Mouse (Mus musculus) G1E (cell line): ENCODE measurements around the gene Trim3. TPM values are rescaled to one million over a fixed set of nuclear protein-coding genes. Genes with fewer than 3 reads are reported as not detected.

Experiments used
- ATAC-seq: 2 replicates; pipeline ENCODE4 v1.8.0; 2016; ENCODE audit warnings: mild to moderate bottlenecking; ENCODE audit not compliant: insufficient number of reproducible peaks, poor library complexity, low FRiP score, severe bottlenecking; ENCODE audit errors: extremely low read depth
- DNase-seq: peaks from one replicate; pipeline ENCODE4 v3.0.0; 2012; ENCODE audit warnings: low spot score
- H3K27me3 ChIP-seq: 2 replicates; pipeline ENCODE4 v1.6.1; 2012; ENCODE audit warnings: mild to moderate bottlenecking, low read length, inconsistent platforms; ENCODE audit not compliant: insufficient read depth
- H3K36me3 ChIP-seq: replicated peaks from 2 replicates; pipeline ENCODE3; 2012; ENCODE audit warnings: mild to moderate bottlenecking, inconsistent platforms
- H3K4me1 ChIP-seq: 2 replicates; pipeline ENCODE4 v1.6.1; 2012; ENCODE audit warnings: low read depth, low read length, inconsistent platforms, mixed read lengths; ENCODE audit not compliant: insufficient read depth
- H3K4me3 ChIP-seq: 2 replicates; pipeline ENCODE4 v1.5.1; 2012; ENCODE audit warnings: low read depth, mild to moderate bottlenecking, inconsistent platforms, low read length, moderate library complexity, mixed read lengths
- H3K9me3 ChIP-seq: replicated peaks from 2 replicates; pipeline ENCODE4 v1.6.1; 2012; ENCODE audit warnings: inconsistent platforms
- CTCF ChIP-seq: IDR thresholded peaks from 2 replicates; pipeline ENCODE4 v1.5.1; 2012; ENCODE audit warnings: low read depth, low read length, inconsistent platforms, mixed read lengths
- GATA1 ChIP-seq: IDR thresholded peaks from 2 replicates; pipeline ENCODE4 v1.6.1; 2012; ENCODE audit warnings: borderline replicate concordance, low read length, inconsistent platforms, mixed read lengths
- GATA2 ChIP-seq: IDR thresholded peaks from 2 replicates; pipeline ENCODE4 v1.6.1; 2012; ENCODE audit warnings: low read depth, low read length, inconsistent platforms, borderline replicate concordance
- POLR2AphosphoS5 ChIP-seq: IDR thresholded peaks from 2 replicates; pipeline ENCODE4 v1.6.1; 2012; ENCODE audit warnings: low read depth, low read length, inconsistent platforms; ENCODE audit not compliant: insufficient replicate concordance
- TAL1 ChIP-seq: conservative IDR thresholded peaks from 2 replicates; pipeline ENCODE4 v1.6.1; 2012; ENCODE audit warnings: low read depth, low read length, inconsistent platforms, mixed read lengths
- polyA plus RNA-seq: library from polyadenylated mRNA; stranded (reverse); fragments of >175 nt; gene quantifications from 2 replicates; pipeline ENCODE4 v1.2.3, GENCODE M21; 2012
- total RNA-seq, 2 experiments: library from RNA; stranded (forward) in 1 of 2; stranded (reverse) in 1 of 2; fragments of 200-1000 nt in 1 of 2; fragments of >200 nt in 1 of 2; fragmentation: Nextera tagmentation in 1 of 2; gene quantifications; 2 replicates each; pipeline ENCODE4 v1.2.3; 2014 to 2017

The Trim3 gene
- total and polyA plus RNA-seq, 3 experiments, result 4.6 to 16.7 (median 9.3) TPM

DNA sequence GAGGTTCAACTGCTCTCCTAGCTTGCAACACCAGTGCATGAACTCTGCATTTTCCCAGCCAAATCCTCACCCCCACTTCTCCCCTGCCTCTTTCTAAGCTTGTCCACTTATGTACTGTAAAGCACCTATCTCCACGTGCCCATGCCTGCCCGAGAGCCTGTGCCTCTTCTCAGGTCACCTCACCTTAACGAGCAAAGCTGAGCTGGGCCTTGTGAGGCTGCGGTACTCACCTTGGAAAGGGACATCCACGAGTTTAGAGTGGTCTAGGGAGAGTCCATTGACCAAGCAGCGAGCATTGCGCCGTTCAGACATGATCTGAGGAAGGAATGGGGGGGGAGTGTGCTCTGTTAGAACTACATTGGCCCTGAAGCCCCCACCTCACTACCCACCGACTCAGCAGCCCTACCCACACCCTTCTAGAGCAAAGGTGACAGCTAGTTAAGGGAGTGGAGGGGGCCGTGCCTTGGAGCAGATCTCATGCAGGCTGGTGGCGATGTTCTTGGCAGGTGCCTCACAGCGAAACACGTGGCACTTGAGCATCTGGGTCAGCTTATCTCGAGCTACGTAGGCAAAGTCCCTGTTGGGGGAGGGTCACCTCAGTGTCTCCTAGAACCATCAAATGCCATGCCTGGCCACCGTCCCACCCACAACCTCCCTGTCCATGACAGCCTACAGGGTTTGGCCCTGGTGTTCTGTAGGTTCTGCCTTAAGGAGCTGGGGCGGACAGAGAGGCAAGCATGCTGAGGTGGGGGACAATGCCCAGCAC, 68.1 kb downstream of the Trim3 start:
- H3K4me1 ChIP-seq, result peaks cover 3% of the 10 kb centered on the region; the same call in 1 of the 2 replicates
- ATAC-seq (no peak), DNase-seq (no peak)
- H3K4me3 ChIP-seq, result no peak overlapping the region
- H3K27me3 ChIP-seq, result peaks cover 34% of the 10 kb centered on the region
- TF ChIP-seq POLR2AphosphoS5 (no peak), GATA2 (no peak), GATA1 (no peak)
- H3K9me3 ChIP-seq, result no peaks in the 10 kb centered on the region
- H3K36me3 ChIP-seq, result no peaks in the 10 kb centered on the region

- ATAC-seq (no peak), DNase-seq (no peak)
- TF ChIP-seq GATA1 (no peak), TAL1 (no peak), CTCF (no peak), POLR2AphosphoS5 (no peak), GATA2 (no peak)
- Histone ChIP-seq H3K9me3 (no peaks in the 10 kb centered on the region), H3K4me3 (no peak overlapping the region), H3K4me1 (peaks cover 6% of the 10 kb centered on the region), H3K36me3 (peaks cover 2% of the 10 kb centered on the region), H3K27me3 (peaks cover 27% of the 10 kb centered on the region)
These were observed 70.0 kb downstream of the Trim3 start for GRCm38 (mm10) chr7:105563367-105563766.

DNA sequence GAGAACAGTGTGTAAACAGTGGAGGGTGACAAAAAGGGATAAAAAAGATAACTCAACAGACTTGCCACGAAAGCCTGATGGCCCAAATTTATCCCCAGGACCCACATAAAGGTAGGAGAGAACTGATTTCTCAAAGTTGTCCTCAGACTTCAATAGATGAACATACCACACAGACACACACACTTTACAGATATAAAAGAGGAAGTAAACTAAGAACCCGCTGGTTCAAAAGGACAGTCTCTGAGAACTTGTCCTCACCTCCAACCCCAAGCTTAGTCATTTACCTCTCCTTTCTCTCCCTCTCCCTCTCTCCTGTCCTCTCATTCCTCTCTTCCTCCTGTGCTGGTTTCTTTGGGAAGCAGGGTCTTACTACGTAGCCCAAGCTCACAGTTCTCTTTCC, 71.1 kb downstream of the Trim3 start:
- no peak overlapping the region for H3K4me3 ChIP-seq
- TF ChIP-seq POLR2AphosphoS5 (no peak), GATA1 (no peak), GATA2 (no peak), TAL1 (no peak), CTCF (no peak)
- ATAC-seq (no peak), DNase-seq (no peak)
- peaks cover 24% of the 10 kb centered on the region for H3K27me3 ChIP-seq
- no peaks in the 10 kb centered on the region for H3K9me3 ChIP-seq
- H3K4me1 ChIP-seq, result peaks cover 6% of the 10 kb centered on the region
- peaks cover 12% of the 10 kb centered on the region for H3K36me3 ChIP-seq

- DNase-seq, result no peak
- H3K36me3 ChIP-seq, result peaks cover 36% of the 10 kb centered on the region
- H3K9me3 ChIP-seq, result no peaks in the 10 kb centered on the region
- peaks cover 21% of the 10 kb centered on the region for H3K4me1 ChIP-seq
- H3K27me3 ChIP-seq, result peaks cover 4% of the 10 kb centered on the region; the same call in 1 of the 2 replicates
- H3K4me3 ChIP-seq, result no peak overlapping the region
- no peak for TF ChIP-seq GATA1
- no peak for TF ChIP-seq CTCF
- TF ChIP-seq GATA2, result no peak
- TF ChIP-seq TAL1, result no peak
- no peak for TF ChIP-seq POLR2AphosphoS5
- ATAC-seq, result no peak
These were observed 74.4 kb downstream of the Trim3 start for GRCm38 (mm10) chr7:105559016-105559415.

DNA sequence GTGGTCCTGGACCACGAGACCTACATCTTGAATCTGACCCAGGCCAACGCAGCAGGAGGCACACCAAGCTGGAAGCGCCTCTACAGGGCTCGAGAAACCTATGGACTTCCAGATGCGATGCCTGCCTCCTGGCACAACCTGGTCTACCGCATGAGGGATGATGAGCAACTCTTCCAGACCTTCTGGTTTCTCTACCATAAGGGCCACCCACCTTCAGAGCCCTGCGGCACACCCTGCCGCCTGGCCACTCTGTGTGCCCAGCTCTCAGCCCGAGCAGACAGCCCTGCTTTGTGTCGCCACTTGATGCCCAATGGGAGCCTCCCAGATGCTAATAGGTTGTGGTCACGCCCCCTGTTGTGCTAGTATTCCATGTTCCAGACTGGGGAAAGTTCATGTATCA, 75.7 kb downstream of the Trim3 start:
- H3K27me3 ChIP-seq, result 0 out of 2 replicates have a peak, but pooled peaks cover 4% of the 10 kb centered on the region
- no peaks in the 10 kb centered on the region for H3K9me3 ChIP-seq
- TF ChIP-seq GATA2 (no peak), POLR2AphosphoS5 (no peak), CTCF (no peak), TAL1 (no peak), GATA1 (no peak)
- H3K4me1 ChIP-seq, result peaks cover 25% of the 10 kb centered on the region
- ATAC-seq (no peak), DNase-seq (no peak)
- peaks cover 36% of the 10 kb centered on the region for H3K36me3 ChIP-seq
- no peak overlapping the region for H3K4me3 ChIP-seq

DNA sequence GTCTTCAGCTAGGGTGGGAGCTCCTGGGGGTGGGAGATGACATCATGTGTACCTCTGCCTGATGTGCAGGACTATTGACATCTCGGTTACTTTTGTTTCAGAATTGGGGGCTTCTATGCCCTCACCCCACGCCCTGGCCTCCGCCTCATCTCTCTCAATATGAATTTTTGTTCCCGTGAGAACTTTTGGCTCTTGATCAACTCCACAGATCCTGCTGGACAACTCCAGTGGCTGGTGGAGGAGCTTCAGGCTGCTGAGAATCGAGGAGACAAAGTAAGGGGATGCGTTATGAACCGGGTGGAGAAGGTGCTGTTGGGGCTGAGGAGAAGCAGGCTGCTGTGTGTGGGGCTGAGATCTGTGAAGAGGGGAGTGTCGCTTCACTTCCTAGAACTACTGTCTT, 77.0 kb downstream of the Trim3 start:
- 0 out of 2 replicates have a peak, but pooled peaks cover 2% of the 10 kb centered on the region for H3K27me3 ChIP-seq
- TF ChIP-seq GATA2, result no peak
- TF ChIP-seq CTCF, result no peak
- TF ChIP-seq TAL1, result no peak
- TF ChIP-seq GATA1, result no peak
- TF ChIP-seq POLR2AphosphoS5, result no peak
- no peak for ATAC-seq
- H3K4me3 ChIP-seq, result no peak overlapping the region
- H3K36me3 ChIP-seq, result peaks cover 36% of the 10 kb centered on the region
- DNase-seq, result no peak
- no peaks in the 10 kb centered on the region for H3K9me3 ChIP-seq
- peaks cover 25% of the 10 kb centered on the region for H3K4me1 ChIP-seq
